Mouse (Mus musculus): ENCODE data around the gene Ciart. TPM values are rescaled to one million over a fixed set of nuclear protein-coding genes. Genes with fewer than 3 reads are reported as not detected.

Ciart gene
- polyA plus RNA-seq, 1 experiment = 7.6 TPM

- peak within 1 kb of the TSS; percentile 93 for H3K4me3 ChIP-seq (ENCODE audit: low read depth, low read length)
- H3K27me3 ChIP-seq (ENCODE audit: control insufficient read depth, insufficient read depth, low read length, poor library complexity, severe bottlenecking) = no peaks in the 10 kb centered on the region
- H3K4me1 ChIP-seq (ENCODE audit: control insufficient read depth, insufficient read depth, low read length) = peaks cover 4% of the 10 kb centered on the region
- peak; percentile 78 for TF ChIP-seq POLR2A (IDR thresholded peaks at IDR 0.05; ENCODE audit: insufficient read depth, low read length)
- no peak for TF ChIP-seq EP300 (IDR thresholded peaks at IDR 0.05; ENCODE audit: insufficient read depth, low read depth, low read length)
- H3K9ac ChIP-seq (ENCODE audit: low read depth, poor library complexity, severe bottlenecking) = peak within 1 kb of the TSS; percentile 88
- peak within 1 kb of the TSS; percentile 44 for H3K27ac ChIP-seq (ENCODE audit: insufficient read depth, low read length)
- H3K36me3 ChIP-seq (ENCODE audit: control insufficient read depth, insufficient read depth, low read length, poor library complexity, severe bottlenecking) = peaks cover 7% of the 10 kb centered on the region
- H3K9me3 ChIP-seq (replicated peaks; ENCODE audit: control insufficient read depth, insufficient read depth, low read length, poor library complexity, severe bottlenecking) = no peaks in the 10 kb centered on the region
Observed at GRCm38 (mm10) chr3:95871392-95871867, 10.6 kb downstream of the Ciart start, which contains the start of gene Mrps21. Mrps21 (minus strand) TSS chr3:95871519.

- H3K9ac ChIP-seq (ENCODE audit: low read depth, poor library complexity, severe bottlenecking) = peak overlapping the region; percentile 88
- peak overlapping the region; percentile 28 for H3K27ac ChIP-seq (ENCODE audit: insufficient read depth, low read length)
- peak overlapping the region; percentile 93 for H3K4me3 ChIP-seq (ENCODE audit: low read depth, low read length)
- TF ChIP-seq CTCF (IDR thresholded peaks at IDR 0.05; ENCODE audit: low read depth, low read length) = no peak
- TF ChIP-seq POLR2A (IDR thresholded peaks at IDR 0.05; ENCODE audit: insufficient read depth, low read length) = no peak
- TF ChIP-seq EP300 (IDR thresholded peaks at IDR 0.05; ENCODE audit: insufficient read depth, low read depth, low read length) = no peak
- H3K27me3 ChIP-seq (ENCODE audit: control insufficient read depth, insufficient read depth, low read length, poor library complexity, severe bottlenecking) = no peaks in the 10 kb centered on the region
- H3K4me1 ChIP-seq (ENCODE audit: control insufficient read depth, insufficient read depth, low read length) = peaks cover 4% of the 10 kb centered on the region
- no peaks in the 10 kb centered on the region for H3K9me3 ChIP-seq (replicated peaks; ENCODE audit: control insufficient read depth, insufficient read depth, low read length, poor library complexity, severe bottlenecking)
- H3K36me3 ChIP-seq (ENCODE audit: control insufficient read depth, insufficient read depth, low read length, poor library complexity, severe bottlenecking) = peaks cover 7% of the 10 kb centered on the region
Observed at GRCm38 (mm10) chr3:95870976-95871375, 11.1 kb downstream of the Ciart start.

GRCm38 (mm10) chr3:95867408-95867807, 14.6 kb downstream of the Ciart start:
- no peaks in the 10 kb centered on the region for H3K27me3 ChIP-seq (ENCODE audit: control insufficient read depth, insufficient read depth, low read length, poor library complexity, severe bottlenecking)
- no peak overlapping the region for H3K9ac ChIP-seq (ENCODE audit: low read depth, poor library complexity, severe bottlenecking)
- TF ChIP-seq EP300 (IDR thresholded peaks at IDR 0.05; ENCODE audit: insufficient read depth, low read depth, low read length) (no peak), CTCF (IDR thresholded peaks at IDR 0.05; ENCODE audit: low read depth, low read length) (no peak), POLR2A (IDR thresholded peaks at IDR 0.05; ENCODE audit: insufficient read depth, low read length) (no peak)
- peaks cover 8% of the 10 kb centered on the region for H3K4me1 ChIP-seq (ENCODE audit: control insufficient read depth, insufficient read depth, low read length)
- no peak overlapping the region for H3K27ac ChIP-seq (ENCODE audit: insufficient read depth, low read length)
- H3K36me3 ChIP-seq (ENCODE audit: control insufficient read depth, insufficient read depth, low read length, poor library complexity, severe bottlenecking) = peaks cover 7% of the 10 kb centered on the region
- no peak overlapping the region for H3K4me3 ChIP-seq (ENCODE audit: low read depth, low read length)
- no peaks in the 10 kb centered on the region for H3K9me3 ChIP-seq (replicated peaks; ENCODE audit: control insufficient read depth, insufficient read depth, low read length, poor library complexity, severe bottlenecking)

GRCm38 (mm10) chr3:95866071-95866470, 16.0 kb downstream of the Ciart start:
- Histone ChIP-seq H3K27me3 (ENCODE audit: control insufficient read depth, insufficient read depth, low read length, poor library complexity, severe bottlenecking) (no peaks in the 10 kb centered on the region), H3K36me3 (ENCODE audit: control insufficient read depth, insufficient read depth, low read length, poor library complexity, severe bottlenecking) (peaks cover 7% of the 10 kb centered on the region), H3K9ac (ENCODE audit: low read depth, poor library complexity, severe bottlenecking) (no peak overlapping the region), H3K4me3 (ENCODE audit: low read depth, low read length) (no peak overlapping the region), H3K9me3 (replicated peaks; ENCODE audit: control insufficient read depth, insufficient read depth, low read length, poor library complexity, severe bottlenecking) (no peaks in the 10 kb centered on the region), H3K27ac (ENCODE audit: insufficient read depth, low read length) (no peak overlapping the region), H3K4me1 (ENCODE audit: control insufficient read depth, insufficient read depth, low read length) (peaks cover 6% of the 10 kb centered on the region)
- TF ChIP-seq CTCF (IDR thresholded peaks at IDR 0.05; ENCODE audit: low read depth, low read length) (no peak), POLR2A (IDR thresholded peaks at IDR 0.05; ENCODE audit: insufficient read depth, low read length) (no peak), EP300 (IDR thresholded peaks at IDR 0.05; ENCODE audit: insufficient read depth, low read depth, low read length) (no peak)

- Histone ChIP-seq H3K36me3 (ENCODE audit: control insufficient read depth, insufficient read depth, low read length, poor library complexity, severe bottlenecking) (peaks cover 7% of the 10 kb centered on the region), H3K9ac (ENCODE audit: low read depth, poor library complexity, severe bottlenecking) (0 out of 2 replicates have a peak overlapping the region, but pooled peaks have one; percentile 9)
- TF ChIP-seq EP300 (IDR thresholded peaks at IDR 0.05; ENCODE audit: insufficient read depth, low read depth, low read length) (no peak), CTCF (IDR thresholded peaks at IDR 0.05; ENCODE audit: low read depth, low read length) (no peak), POLR2A (IDR thresholded peaks at IDR 0.05; ENCODE audit: insufficient read depth, low read length) (no peak)
Observed at GRCm38 (mm10) chr3:95865571-95865970, 16.5 kb downstream of the Ciart start.

GRCm38 (mm10) chr3:95865050-95865449, 17.0 kb downstream of the Ciart start:
- TF ChIP-seq EP300 (IDR thresholded peaks at IDR 0.05; ENCODE audit: insufficient read depth, low read depth, low read length) (no peak), POLR2A (IDR thresholded peaks at IDR 0.05; ENCODE audit: insufficient read depth, low read length) (no peak), CTCF (IDR thresholded peaks at IDR 0.05; ENCODE audit: low read depth, low read length) (no peak)
- H3K9me3 ChIP-seq (replicated peaks; ENCODE audit: control insufficient read depth, insufficient read depth, low read length, poor library complexity, severe bottlenecking) = no peaks in the 10 kb centered on the region
- peak overlapping the region; percentile 25 for H3K4me3 ChIP-seq (ENCODE audit: low read depth, low read length)
- 0 out of 2 replicates have a peak overlapping the region, but pooled peaks have one; percentile 9 for H3K9ac ChIP-seq (ENCODE audit: low read depth, poor library complexity, severe bottlenecking)
- peaks cover 4% of the 10 kb centered on the region for H3K4me1 ChIP-seq (ENCODE audit: control insufficient read depth, insufficient read depth, low read length)
- H3K36me3 ChIP-seq (ENCODE audit: control insufficient read depth, insufficient read depth, low read length, poor library complexity, severe bottlenecking) = peaks cover 7% of the 10 kb centered on the region
- H3K27ac ChIP-seq (ENCODE audit: insufficient read depth, low read length) = peak overlapping the region; percentile 42
- H3K27me3 ChIP-seq (ENCODE audit: control insufficient read depth, insufficient read depth, low read length, poor library complexity, severe bottlenecking) = no peaks in the 10 kb centered on the region

More at GRCm38 (mm10) chr3:95865571-95865970, 16.5 kb downstream of the Ciart start:
- Histone ChIP-seq H3K4me1 (ENCODE audit: control insufficient read depth, insufficient read depth, low read length) (peaks cover 6% of the 10 kb centered on the region), H3K27ac (ENCODE audit: insufficient read depth, low read length) (peak overlapping the region; percentile 42), H3K4me3 (ENCODE audit: low read depth, low read length) (peak overlapping the region; percentile 25), H3K9me3 (replicated peaks; ENCODE audit: control insufficient read depth, insufficient read depth, low read length, poor library complexity, severe bottlenecking) (no peaks in the 10 kb centered on the region), H3K27me3 (ENCODE audit: control insufficient read depth, insufficient read depth, low read length, poor library complexity, severe bottlenecking) (no peaks in the 10 kb centered on the region)

Data from ES-Bruce4 (cell line).